Mouse (Mus musculus): ENCODE results near the gene Mfsd11.
A peak's percentile ranks its signal among the peaks of the same experiment; 100 is the strongest.
"Not testable (repeated sequence)": the region's sequence is repeated elsewhere in the genome, so short reads cannot be mapped to it uniquely, and the experiment has no call there.

Mfsd11 gene

GRCm38 (mm10) chr11:116887136-116887535, 34.9 kb downstream of the Mfsd11 start:
- DNase-seq: no peak

- DNase-seq: no peak
Measured at GRCm38 (mm10) chr11:116893532-116894442, 41.5 kb downstream of the Mfsd11 start.

- DNase-seq: no peak
Measured at GRCm38 (mm10) chr11:116895402-116895801, 43.2 kb downstream of the Mfsd11 start.

- DNase-seq: no peak
Measured at GRCm38 (mm10) chr11:116899247-116899646, 47.0 kb downstream of the Mfsd11 start.

- DNase-seq: not testable (repeated sequence)
Measured at GRCm38 (mm10) chr11:116902588-116902987, 50.3 kb downstream of the Mfsd11 start.

GRCm38 (mm10) chr11:116905741-116906456, 53.7 kb downstream of the Mfsd11 start:
- DNase-seq: no peak

GRCm38 (mm10) chr11:116913573-116913972, 61.3 kb downstream of the Mfsd11 start:
- DNase-seq: no peak

- no peak for DNase-seq
Measured at GRCm38 (mm10) chr11:116914267-116914885, 62.1 kb downstream of the Mfsd11 start.

GRCm38 (mm10) chr11:116915241-116915640, 63.0 kb downstream of the Mfsd11 start:
- DNase-seq: no peak

GRCm38 (mm10) chr11:116917361-116917760, 65.1 kb downstream of the Mfsd11 start:
- no peak for DNase-seq

- DNase-seq: peak; percentile 80 to 86
Measured at GRCm38 (mm10) chr11:116918323-116919185, 66.3 kb downstream of the Mfsd11 start, which contains the start of gene Mgat5b. Mgat5b (plus strand) TSS chr11:116918863.

- DNase-seq: no peak
Measured at GRCm38 (mm10) chr11:116919186-116920020, 67.2 kb downstream of the Mfsd11 start.

GRCm38 (mm10) chr11:116920746-116921145, 68.5 kb downstream of the Mfsd11 start:
- peak in 1 of 2 experiments; percentile 38 for DNase-seq

GRCm38 (mm10) chr11:116922058-116922457, 69.8 kb downstream of the Mfsd11 start:
- DNase-seq: peak in 1 of 2 experiments; percentile 34

Data from lung, postnatal 4 days (tissue).